Mouse (Mus musculus): ENCODE data around the gene Gm20696.

- TF ChIP-seq GATA1 (IDR thresholded peaks at IDR 0.05; ENCODE audit: low read length) = no peak
- TF ChIP-seq TAL1 (IDR thresholded peaks at IDR 0.05; ENCODE audit: low read length) = no peak
These were observed 48.7 kb downstream of the Gm20696 start for GRCm38 (mm10) chr6:99617867-99618266.
